Mouse (Mus musculus) embryonic fibroblast, embryonic 13.5 days (primary cell): ENCODE results near the gene Tnmd.

ENCODE experiments used
- CTCF ChIP-seq: IDR thresholded peaks from 2 replicates; pipeline ENCODE4 v1.5.1; 2011; ENCODE audit warnings: mild to moderate bottlenecking, control low read depth, low read length, moderate library complexity, borderline replicate concordance; ENCODE audit not compliant: insufficient read depth
- POLR2A ChIP-seq: IDR thresholded peaks from 2 replicates; pipeline ENCODE4 v1.6.1; 2011; ENCODE audit warnings: low read depth, mild to moderate bottlenecking, control low read depth, low read length, moderate library complexity

- no peak for TF ChIP-seq CTCF
- no peak for TF ChIP-seq POLR2A
These were observed 62.2 kb downstream of the Tnmd start for GRCm38 (mm10) chrX:133913006-133913405.
